Mouse (Mus musculus): ENCODE data around the gene G6pc2. TPM values are rescaled to one million over a fixed set of nuclear protein-coding genes. Genes with fewer than 3 reads are reported as not detected.

Gene G6pc2
- not detected in 2 replicates for total RNA-seq (2023)

DNA sequence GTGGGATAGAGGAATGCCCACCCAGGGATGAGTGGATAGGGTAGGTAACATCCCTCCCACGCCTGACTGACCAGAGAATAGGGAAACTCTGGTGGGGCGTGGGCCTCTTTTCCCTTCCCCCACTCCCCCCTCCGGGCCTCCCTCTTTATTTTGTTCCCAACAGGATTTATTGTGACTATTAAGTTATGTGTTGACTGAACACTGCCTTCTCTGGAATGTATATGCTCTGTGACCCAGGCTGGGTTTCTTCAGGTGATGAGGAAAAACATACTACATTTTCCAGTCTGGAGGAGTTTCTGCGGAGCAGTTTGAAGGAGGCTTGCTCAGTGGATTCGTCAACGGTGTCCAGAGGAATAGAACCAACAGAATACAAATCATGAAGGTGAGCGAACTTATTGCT is at the start of gene G6pc2:
TSS of gene G6pc2 (plus strand) at position 301 of the 400 bp plus-strand sequence.

DNA sequence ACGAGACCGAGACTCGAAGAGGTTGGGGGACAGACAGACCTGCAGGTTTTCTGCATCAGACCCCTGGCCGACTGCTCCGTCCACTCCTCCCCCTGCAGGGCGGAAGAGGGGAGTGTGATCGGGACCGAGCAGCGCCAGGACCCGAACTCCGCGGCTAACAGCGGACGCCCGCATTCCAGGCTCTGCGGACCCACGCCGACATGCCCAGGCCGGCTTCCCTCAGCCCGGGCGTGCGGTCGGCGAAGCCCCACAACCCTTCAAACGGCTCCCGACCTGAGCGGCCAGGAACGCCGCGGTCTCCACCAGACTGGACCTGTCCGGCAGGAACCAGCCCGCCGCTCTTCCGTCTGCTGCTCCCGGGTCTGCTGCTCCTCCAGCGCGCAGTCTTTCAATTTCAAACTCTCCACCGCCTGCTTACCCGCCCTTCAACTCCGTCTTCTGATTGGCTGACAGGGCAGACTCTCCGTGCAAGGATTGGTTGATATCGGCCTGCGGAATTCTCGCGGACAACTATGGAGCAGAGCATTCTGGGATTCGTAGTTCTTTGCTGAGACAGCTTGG is 5.0 kb upstream of the G6pc2 start, which contains the start of gene Spc25:
TSS of gene Spc25 (minus strand) at position 404 of the 561 bp plus-strand sequence.

Other genes starting within 250 kb of the G6pc2 start
- 2.6 and 2.7 TPM in 2 replicates for gene Nostrin, start 75.3 kb upstream of the G6pc2 start, total RNA-seq (2023)
- 27.7 and 28.8 TPM in 2 replicates for gene Spc25, start 4.9 kb upstream of the G6pc2 start, total RNA-seq (2023)
- not detected in 2 replicates for gene Abcb11, start 131.5 kb downstream of the G6pc2 start, total RNA-seq (2023)
- gene Dhrs9, start 169.4 kb downstream of the G6pc2 start, total RNA-seq (2023), result 63.8 and 69.7 TPM in 2 replicates

Data from neutrophil, adult 65 days (primary cell).